Mouse (Mus musculus) thymus, postnatal 14 days (tissue): Measurements from ENCODE around the gene Zfp719.

ENCODE experiments used
- DNase-seq: peaks from one replicate; pipeline ENCODE4 v3.0.0; 2021

The Zfp719 gene

GRCm38 (mm10) chr7:43579440-43580171, at the start of gene Zfp719:
TSS of gene Zfp719 (plus strand) at chr7:43579610.
- peak; percentile 92 for DNase-seq

GRCm38 (mm10) chr7:43530216-43530785, 49.1 kb upstream of the Zfp719 start:
- no peak for DNase-seq

GRCm38 (mm10) chr7:43532936-43533505, 46.4 kb upstream of the Zfp719 start:
- DNase-seq = no peak

GRCm38 (mm10) chr7:43538524-43538923, 40.9 kb upstream of the Zfp719 start:
- no peak for DNase-seq

- DNase-seq = no peak
Observed at GRCm38 (mm10) chr7:43544225-43544977, 35.0 kb upstream of the Zfp719 start, which contains the start of gene Cd33. TSS of gene Cd33 (minus strand) at chr7:43544428.

- DNase-seq = no peak
Observed at GRCm38 (mm10) chr7:43545656-43546545, 33.5 kb upstream of the Zfp719 start.

GRCm38 (mm10) chr7:43547666-43548065, 31.7 kb upstream of the Zfp719 start:
- DNase-seq = no peak

GRCm38 (mm10) chr7:43548206-43548605, 31.2 kb upstream of the Zfp719 start:
- no peak for DNase-seq

- no peak for DNase-seq
Observed at GRCm38 (mm10) chr7:43553153-43553552, 26.3 kb upstream of the Zfp719 start.

- no peak for DNase-seq
Observed at GRCm38 (mm10) chr7:43554550-43554949, 24.9 kb upstream of the Zfp719 start.

GRCm38 (mm10) chr7:43555351-43555750, 24.1 kb upstream of the Zfp719 start:
- DNase-seq = no peak

- no peak for DNase-seq
Observed at GRCm38 (mm10) chr7:43556901-43557300, 22.5 kb upstream of the Zfp719 start.

- DNase-seq = peak; percentile 81
Observed at GRCm38 (mm10) chr7:43562006-43562633, 17.3 kb upstream of the Zfp719 start, which contains the start of gene Zfp658. TSS of gene Zfp658 (plus strand) at chr7:43562256.

- no peak for DNase-seq
Observed at GRCm38 (mm10) chr7:43562651-43563070, 16.7 kb upstream of the Zfp719 start.

GRCm38 (mm10) chr7:43563300-43563699, 16.1 kb upstream of the Zfp719 start:
- no peak for DNase-seq

GRCm38 (mm10) chr7:43571216-43571615, 8.2 kb upstream of the Zfp719 start:
- DNase-seq = no peak

GRCm38 (mm10) chr7:43580526-43580925, 1.1 kb downstream of the Zfp719 start:
- no peak for DNase-seq

- DNase-seq = peak; percentile 16
Observed at GRCm38 (mm10) chr7:43584790-43585189, 5.4 kb downstream of the Zfp719 start.

- no peak for DNase-seq
Observed at GRCm38 (mm10) chr7:43601884-43602283, 22.5 kb downstream of the Zfp719 start.

- DNase-seq = peak; percentile 45
Observed at GRCm38 (mm10) chr7:43606896-43607742, 27.7 kb downstream of the Zfp719 start, which contains the start of gene Zfp819. TSS of gene Zfp819 (plus strand) at chr7:43607169.
